10 mouse cellular contexts compared by ENCODE assay signal in the genomic region with DNA sequence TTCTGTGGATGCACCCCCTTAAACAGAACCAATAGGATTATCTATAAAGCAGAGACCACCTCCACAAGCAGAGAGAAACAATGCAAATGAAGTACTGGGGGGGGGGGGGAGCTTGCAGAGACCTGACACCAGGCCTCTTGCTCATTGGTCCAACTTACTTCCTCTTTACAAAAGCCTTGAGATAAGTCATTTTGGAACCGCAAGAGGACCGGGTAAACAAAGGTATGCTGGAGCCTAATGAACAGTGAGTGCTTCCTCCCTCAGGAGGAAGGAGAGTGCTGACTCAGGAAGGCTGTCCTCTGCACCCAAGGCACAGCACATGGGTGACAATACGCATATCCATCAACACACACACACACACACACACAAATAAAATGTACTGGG. TPM values are rescaled to one million over a fixed set of nuclear protein-coding genes. Genes with fewer than 3 reads are reported as not detected.
DNase-seq lines count a peak whose midpoint lies in the region; ATAC-seq and TF ChIP-seq lines count a peak whose summit lies in the region.
"Had no signal": no experiment of that assay in that cellular context is flagged by ENCODE, and none has a peak within 500 bp of the region (broad histone marks: within the 10 kb centered on the region; RNA-seq: fewer than 3 reads in every experiment).

No protein-coding gene starts in this region.

- no peak overlapping the region; the same call in 1 of the 2 replicates for H3K9ac ChIP-seq in lung, embryonic 14.5 days
- H3K9ac ChIP-seq in ES-E14 (ENCODE audit: insufficient read depth, low read depth, low read length, poor library complexity, severe bottlenecking): peak overlapping the region; percentile 44; the same call in 1 of the 2 replicates
- H3K9ac ChIP-seq in embryonic facial prominence, embryonic 13.5 days: no peak overlapping the region
- H3K9ac ChIP-seq: forebrain, embryonic 13.5 days had no signal

- H3K36me3 ChIP-seq in lung, embryonic 14.5 days (ENCODE audit: insufficient read depth): peaks cover 6% of the 10 kb centered on the region; the same call in 1 of the 2 replicates
- peaks cover 4% of the 10 kb centered on the region; the same call in 1 of the 2 replicates for H3K36me3 ChIP-seq in ES-E14 (ENCODE audit: control insufficient read depth, insufficient read depth, low read length, poor library complexity, severe bottlenecking)
- peaks cover 13% of the 10 kb centered on the region for H3K36me3 ChIP-seq in embryonic facial prominence, embryonic 13.5 days
- peaks cover 6% of the 10 kb centered on the region for H3K36me3 ChIP-seq in macrophage (ENCODE audit: inconsistent target)

- H3K79me2 ChIP-seq in macrophage (ENCODE audit: inconsistent target): peaks cover 10% of the 10 kb centered on the region; the same call in 1 of the 2 replicates

- peak; percentile 39 for DNase-seq in lung, embryonic 14.5 days
- no peak for DNase-seq in lung, postnatal 4 days
- no peak for DNase-seq in ES-E14 (ENCODE audit: low read depth, low spot score)
- DNase-seq in cerebellum, postnatal 10 days: no peak
- DNase-seq in right cerebral cortex, postnatal 14 days: no peak
- DNase-seq in layer of hippocampus, postnatal 10 days (ENCODE audit: low spot score in 2 of 2): no peak

- no peak for ATAC-seq in lung, embryonic 14.5 days (ENCODE audit: insufficient read depth)
- no peak for ATAC-seq in embryonic facial prominence, embryonic 13.5 days (ENCODE audit: insufficient number of reproducible peaks, insufficient read depth, low FRiP score, low TSS enrichment, low read depth)
- ATAC-seq: forebrain, embryonic 13.5 days had no signal

- H3K4me3 ChIP-seq in lung, embryonic 14.5 days (ENCODE audit: low read depth, low read length): peak overlapping the region; percentile 66; the same call in 1 of the 2 replicates
- H3K4me3 ChIP-seq in ES-E14 (ENCODE audit: insufficient read depth in 1 of 2, low read depth in 1 of 2, low read length in 2 of 2, poor library complexity in 1 of 2, severe bottlenecking in 1 of 2) (peak overlapping the region; percentile 68 to 89; a peak in 3 of 4 replicates), macrophage (ENCODE audit: inconsistent target) (peak overlapping the region; percentile 83)
- no peak overlapping the region for H3K4me3 ChIP-seq in embryonic facial prominence, embryonic 13.5 days

- H3K27ac ChIP-seq in lung, embryonic 14.5 days (ENCODE audit: low read depth): peak overlapping the region; percentile 87; the same call in 1 of the 2 replicates
- H3K27ac ChIP-seq in ES-E14 (ENCODE audit: insufficient read depth, low read depth, low read length, poor library complexity, severe bottlenecking) (peak overlapping the region; percentile 84; the same call in 1 of the 2 replicates), macrophage (peak overlapping the region; percentile 96)
- H3K27ac ChIP-seq in embryonic facial prominence, embryonic 13.5 days: no peak overlapping the region; the same call in 1 of the 2 replicates
- H3K27ac ChIP-seq: forebrain, embryonic 13.5 days had no signal

- WGBS in lung, embryonic 14.5 days: 19% methylated on average over 3 of the region's 3 CpGs
- WGBS in embryonic facial prominence, embryonic 13.5 days: 37% methylated on average over 3 of the region's 3 CpGs
- WGBS in macrophage (ENCODE audit: missing documents): 6% methylated on average over 3 of the region's 3 CpGs

- H3K27me3 ChIP-seq in lung, embryonic 14.5 days (ENCODE audit: insufficient read depth, low read length): peaks cover 5% of the 10 kb centered on the region; the same call in 1 of the 2 replicates
- H3K27me3 ChIP-seq in embryonic facial prominence, embryonic 13.5 days: peaks cover 32% of the 10 kb centered on the region

- peaks cover 13% of the 10 kb centered on the region for H3K4me1 ChIP-seq in lung, embryonic 14.5 days (ENCODE audit: insufficient read depth)
- H3K4me1 ChIP-seq in ES-E14 (ENCODE audit: control insufficient read depth in 2 of 2, insufficient read depth in 2 of 2, low read length in 2 of 2, poor library complexity in 1 of 2): peaks cover 4 to 9% of the 10 kb centered on the region in 2 experiments; a peak in 3 of 4 replicates
- peaks cover 20% of the 10 kb centered on the region for H3K4me1 ChIP-seq in embryonic facial prominence, embryonic 13.5 days

- no peaks in the 10 kb centered on the region for H3K9me3 ChIP-seq in lung, embryonic 14.5 days (ENCODE audit: low read depth, low read length)
- no peaks in the 10 kb centered on the region for H3K9me3 ChIP-seq in ES-E14 (ENCODE audit: control insufficient read depth, insufficient read depth, low read depth, low read length)
- no peaks in the 10 kb centered on the region for H3K9me3 ChIP-seq in embryonic facial prominence, embryonic 13.5 days
- H3K9me3 ChIP-seq: forebrain, embryonic 13.5 days had no signal

- TF ChIP-seq CTCF in lung, embryonic 14.5 days (IDR thresholded peaks at IDR 0.05; ENCODE audit: low read depth): no peak

- peak overlapping the region; percentile 65 for H3K4me2 ChIP-seq in lung, embryonic 14.5 days
- peak overlapping the region; percentile 76; the same call in 1 of the 2 replicates for H3K4me2 ChIP-seq in embryonic facial prominence, embryonic 13.5 days

- in situ Hi-C loops in ES-E14 (cut with MboI; ENCODE audit: low sequenced_read_pairs in 2 of 2, unreplicated experiment in 2 of 2): no loop called here

TF ChIP-seq in ES-E14, 5 proteins besides CTCF, POLR2A, EP300 and RAD21:
- no peak for TF ChIP-seq MAFK (IDR thresholded peaks at IDR 0.05; ENCODE audit: insufficient read depth, low read depth, low read length)
- no peak for TF ChIP-seq ZNF384 (IDR thresholded peaks at IDR 0.05; ENCODE audit: low read depth, low read length)
- TF ChIP-seq HCFC1 (IDR thresholded peaks at IDR 0.05; ENCODE audit: borderline replicate concordance, insufficient read depth, low read length): no peak
- no peak for TF ChIP-seq ZC3H11A (IDR thresholded peaks at IDR 0.05; ENCODE audit: borderline replicate concordance, low read depth, low read length)
- TF ChIP-seq CHD2 (IDR thresholded peaks at IDR 0.05; ENCODE audit: low read depth, low read length): no peak

RNA-seq across cellular contexts. Expression of a gene that starts 0.4 kb away (rescaled TPM):
- polyA plus RNA-seq in lung, embryonic 14.5 days (2014; fragmentation: Nextera tagmentation; extraction: Ambion mirVana): 0.73 and 1.6 TPM in 2 replicates
- 1.4 and 1.5 TPM in 2 replicates for total RNA-seq in ES-E14 (2012; rRNA removed)
- polyA plus RNA-seq in embryonic facial prominence, embryonic 13.5 days (2015; fragmentation: Nextera tagmentation; extraction: Ambion mirVana): not detected in 2 replicates
- total RNA-seq in macrophage (2018; cell fraction: chromatin; rRNA removed): 1 to 10 TPM in 7 of 26 experiments, not detected in 19; 2.3 to 7.7 (median 4.9) TPM
- 1 to 10 TPM in 5 of 26 experiments, under 1 TPM in 8, not detected in 13; 0.41 to 1.7 (median 0.71) TPM for total RNA-seq in macrophage (2018; cell fraction: cytosol; rRNA removed)
- total RNA-seq in macrophage (2018; cell fraction: nucleus; rRNA removed): 1 to 10 TPM in 6 of 26 experiments, not detected in 20; 2.4 to 4.1 (median 3.5) TPM
- polyA plus RNA-seq in macrophage (2018): 0.64 to 1.2 TPM in 2 of 3 replicates, not detected in the other
- not detected for total RNA-seq in layer of hippocampus, postnatal 10 days (2021)
- total RNA-seq: left cerebral cortex, postnatal 36 days had no signal
- polyA plus RNA-seq: forebrain, embryonic 13.5 days had no signal

RNA-seq across cellular contexts. Expression of a gene that starts 1.8 kb away (rescaled TPM):
- polyA plus RNA-seq in lung, embryonic 14.5 days (2014; fragmentation: Nextera tagmentation; extraction: Ambion mirVana): 45.1 and 53.5 TPM in 2 replicates
- 28.8 and 45.5 TPM in 2 replicates for total RNA-seq in ES-E14 (2012; rRNA removed)
- polyA plus RNA-seq in embryonic facial prominence, embryonic 13.5 days (2015; fragmentation: Nextera tagmentation; extraction: Ambion mirVana): 61.5 and 70.6 TPM in 2 replicates
- total RNA-seq in macrophage (2018; cell fraction: chromatin; rRNA removed): 100 to 1,000 TPM in 14 of 26 experiments, 10 to 100 TPM in 12; 21.9 to 181 (median 105) TPM
- total RNA-seq in macrophage (2018; cell fraction: cytosol; rRNA removed): 10 to 100 TPM; 27.5 to 54.3 (median 40.4) TPM
- total RNA-seq in macrophage (2018; cell fraction: nucleus; rRNA removed): 10 to 100 TPM; 18.9 to 95.8 (median 65.3) TPM
- polyA plus RNA-seq in macrophage (2018): 21.9 to 44.4 TPM (median 32.6 TPM) in 3 replicates
- 10 to 100 TPM; 24.9 to 29.9 TPM for total RNA-seq in layer of hippocampus, postnatal 10 days (2021)

RNA-seq across cellular contexts. Expression of a gene that starts 20.1 kb away (rescaled TPM):
- polyA plus RNA-seq in lung, embryonic 14.5 days (2014; fragmentation: Nextera tagmentation; extraction: Ambion mirVana): 73.5 and 86.0 TPM in 2 replicates
- total RNA-seq in ES-E14 (2012; rRNA removed): 65.8 and 114 TPM in 2 replicates
- 32.0 and 40.3 TPM in 2 replicates for polyA plus RNA-seq in embryonic facial prominence, embryonic 13.5 days (2015; fragmentation: Nextera tagmentation; extraction: Ambion mirVana)
- total RNA-seq in macrophage (2018; cell fraction: chromatin; rRNA removed): 1 to 10 TPM in 2 of 26 experiments, under 1 TPM in 4, not detected in 20; 0.13 to 3.4 (median 0.23) TPM
- under 1 TPM in 5 of 26 experiments, not detected in 21; 0.03 to 0.21 (median 0.05) TPM for total RNA-seq in macrophage (2018; cell fraction: cytosol; rRNA removed)
- total RNA-seq in macrophage (2018; cell fraction: nucleus; rRNA removed): under 1 TPM in 3 of 26 experiments, not detected in 23; 0.12 to 0.45 (median 0.16) TPM
- polyA plus RNA-seq in macrophage (2018): not detected in 3 replicates
- total RNA-seq in layer of hippocampus, postnatal 10 days (2021): 10 to 100 TPM; 49.9 to 59.2 TPM

Comparison
In these comparisons a context has a peak if more than half of its experiments do, and no peak if none do; other contexts are left out.
1. RNA of a gene that starts 20.1 kb away (polyA plus RNA-seq): 73.5 to 86.0 TPM in lung, embryonic 14.5 days and 32.0 to 40.3 TPM in embryonic facial prominence, embryonic 13.5 days; not detected in macrophage; every median in the first group is over 10 times any median in the second.